Mouse (Mus musculus) G1E (cell line): ENCODE results near the gene Cracr2b.

ENCODE experiments used
- CTCF ChIP-seq: IDR thresholded peaks from 2 replicates; pipeline ENCODE4 v1.5.1; 2012; ENCODE audit warnings: low read depth, low read length, inconsistent platforms, mixed read lengths
- GATA1 ChIP-seq: IDR thresholded peaks from 2 replicates; pipeline ENCODE4 v1.6.1; 2012; ENCODE audit warnings: borderline replicate concordance, low read length, inconsistent platforms, mixed read lengths
- GATA2 ChIP-seq: IDR thresholded peaks from 2 replicates; pipeline ENCODE4 v1.6.1; 2012; ENCODE audit warnings: low read depth, low read length, inconsistent platforms, borderline replicate concordance
- POLR2AphosphoS5 ChIP-seq: IDR thresholded peaks from 2 replicates; pipeline ENCODE4 v1.6.1; 2012; ENCODE audit warnings: low read depth, low read length, inconsistent platforms; ENCODE audit not compliant: insufficient replicate concordance
- TAL1 ChIP-seq: conservative IDR thresholded peaks from 2 replicates; pipeline ENCODE4 v1.6.1; 2012; ENCODE audit warnings: low read depth, low read length, inconsistent platforms, mixed read lengths

DNA sequence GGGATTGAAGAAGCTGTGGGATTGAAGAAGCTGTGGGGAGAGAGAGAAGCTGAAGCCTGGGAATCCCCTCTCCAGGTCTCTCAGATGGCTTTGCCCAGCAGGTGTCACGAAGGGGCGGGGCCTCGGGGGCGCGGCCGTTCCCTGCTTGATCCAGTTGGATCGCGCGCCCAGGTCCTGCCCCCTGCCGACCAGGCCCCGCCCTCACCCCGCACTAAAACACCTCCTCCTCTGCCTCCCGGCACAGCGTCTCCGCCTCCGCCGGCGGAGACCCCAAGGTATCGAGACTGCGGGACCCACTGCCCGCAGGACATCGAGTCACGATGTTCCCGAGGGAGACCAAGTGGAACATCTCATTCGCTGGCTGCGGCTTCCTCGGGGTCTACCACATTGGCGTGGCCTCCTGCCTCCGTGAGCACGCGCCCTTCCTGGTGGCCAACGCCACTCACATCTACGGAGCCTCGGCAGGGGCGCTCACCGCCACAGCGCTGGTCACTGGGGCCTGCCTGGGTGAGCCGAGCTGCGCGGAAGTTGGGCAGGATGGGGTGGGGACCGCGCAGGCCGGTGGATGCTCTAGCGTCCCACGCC lies 5.8 kb upstream of the Cracr2b start, which contains the start of gene Pnpla2:
- TF ChIP-seq CTCF (no peak), GATA2 (no peak), POLR2AphosphoS5 (no peak), GATA1 (no peak), TAL1 (no peak)
